Mouse (Mus musculus): Measurements from ENCODE around the gene Olfr15. TPM values are rescaled to one million over a fixed set of nuclear protein-coding genes. Genes with fewer than 3 reads are reported as not detected.
"Not testable (repeated sequence)": the region's sequence is repeated elsewhere in the genome, so short reads cannot be mapped to it uniquely, and the experiment has no call there.

Gene Olfr15
- not detected in 2 replicates for polyA plus RNA-seq (2016; fragmentation: Nextera tagmentation; extraction: Ambion mirVana)

- Histone ChIP-seq H3K4me1 (no peaks in the 10 kb centered on the region), H3K27ac (replicated peaks) (no peak within 1 kb of the TSS), H3K9me3 (no peaks in the 10 kb centered on the region), H3K9ac (replicated peaks) (no peak within 1 kb of the TSS), H3K36me3 (no peaks in the 10 kb centered on the region), H3K4me2 (replicated peaks) (no peak within 1 kb of the TSS), H3K27me3 (no peaks in the 10 kb centered on the region), H3K4me3 (no peak within 1 kb of the TSS)
- no peak for ATAC-seq (ENCODE audit: low FRiP score, low read depth)
Measured at GRCm38 (mm10) chr16:3830588-3831109, at the start of gene Olfr15. Gene Olfr15, plus strand, starts transcription at chr16:3830878.

GRCm38 (mm10) chr16:3781237-3781636 lies 49.4 kb upstream of the Olfr15 start:
- Histone ChIP-seq H3K36me3 (no peaks in the 10 kb centered on the region), H3K4me2 (replicated peaks) (no peak overlapping the region), H3K9ac (replicated peaks) (no peak overlapping the region), H3K4me1 (no peaks in the 10 kb centered on the region), H3K9me3 (no peaks in the 10 kb centered on the region), H3K27ac (replicated peaks) (no peak overlapping the region), H3K27me3 (no peaks in the 10 kb centered on the region), H3K4me3 (no peak overlapping the region)
- no peak for ATAC-seq (ENCODE audit: low FRiP score, low read depth)

DNA sequence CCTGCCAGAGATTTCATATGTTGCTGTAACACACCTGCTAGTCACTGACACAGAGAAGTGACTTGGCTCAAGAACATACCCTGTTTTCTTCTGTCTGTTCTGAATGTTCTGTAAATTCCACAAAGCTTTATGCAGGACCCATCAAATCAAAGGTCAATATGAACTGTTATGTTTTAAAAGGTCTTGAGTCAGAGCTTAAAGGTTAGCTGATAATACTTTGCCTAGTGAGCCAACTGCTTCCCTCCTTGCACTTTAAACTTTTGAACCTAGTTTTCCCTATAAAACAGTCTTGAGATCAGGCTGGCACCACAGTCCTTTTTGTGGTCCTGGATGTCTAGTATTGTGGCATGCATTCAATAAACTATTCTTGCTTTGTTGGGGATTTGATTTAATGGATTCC lies 42.3 kb upstream of the Olfr15 start:
- no peaks in the 10 kb centered on the region for H3K4me1 ChIP-seq
- no peak overlapping the region for H3K4me3 ChIP-seq
- no peak for ATAC-seq (ENCODE audit: low FRiP score, low read depth)
- no peak overlapping the region for H3K27ac ChIP-seq (replicated peaks)
- H3K27me3 ChIP-seq, result no peaks in the 10 kb centered on the region
- H3K4me2 ChIP-seq (replicated peaks), result no peak overlapping the region
- H3K9me3 ChIP-seq, result no peaks in the 10 kb centered on the region
- no peaks in the 10 kb centered on the region for H3K36me3 ChIP-seq
- H3K9ac ChIP-seq (replicated peaks), result no peak overlapping the region

DNA sequence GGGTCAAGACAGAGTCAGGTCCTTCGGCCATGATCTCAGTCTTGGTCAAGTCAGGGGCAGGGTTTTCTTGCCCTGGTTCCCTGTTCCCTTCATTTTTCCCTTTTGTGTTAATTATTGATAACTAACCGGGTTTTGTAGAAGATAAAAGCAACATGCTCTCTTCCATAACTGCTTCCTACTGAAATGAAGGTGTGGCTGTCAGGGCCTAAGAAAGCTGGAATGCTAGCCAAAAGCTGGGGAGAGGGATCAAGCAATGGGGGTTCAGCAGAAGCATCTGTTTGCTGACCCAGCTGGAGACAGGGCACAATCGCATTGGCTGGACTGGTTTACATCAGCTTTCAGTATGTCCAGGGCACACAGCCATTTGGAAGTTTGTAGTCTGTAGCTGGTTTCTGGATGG lies 22.5 kb upstream of the Olfr15 start:
- H3K4me2 ChIP-seq (replicated peaks), result no peak overlapping the region
- no peak overlapping the region for H3K4me3 ChIP-seq
- no peak for ATAC-seq (ENCODE audit: low FRiP score, low read depth)
- H3K27me3 ChIP-seq, result no peaks in the 10 kb centered on the region
- H3K9ac ChIP-seq (replicated peaks), result no peak overlapping the region
- H3K9me3 ChIP-seq, result 0 out of 2 replicates have a peak, but pooled peaks cover 9% of the 10 kb centered on the region
- H3K36me3 ChIP-seq, result no peaks in the 10 kb centered on the region
- H3K27ac ChIP-seq (replicated peaks), result no peak overlapping the region
- no peaks in the 10 kb centered on the region for H3K4me1 ChIP-seq
- WGBS, result 83% methylated on average over 3 of the region's 3 CpGs

GRCm38 (mm10) chr16:3814667-3815066 lies 16.0 kb upstream of the Olfr15 start:
- not testable (repeated sequence) for H3K4me2 ChIP-seq (replicated peaks); H3K36me3 ChIP-seq; H3K27me3 ChIP-seq; H3K9ac ChIP-seq (replicated peaks); H3K27ac ChIP-seq (replicated peaks); H3K4me1 ChIP-seq; H3K9me3 ChIP-seq; ATAC-seq (ENCODE audit: low FRiP score, low read depth); H3K4me3 ChIP-seq
- 85% methylated on average over 6 of the region's 6 CpGs for WGBS

DNA sequence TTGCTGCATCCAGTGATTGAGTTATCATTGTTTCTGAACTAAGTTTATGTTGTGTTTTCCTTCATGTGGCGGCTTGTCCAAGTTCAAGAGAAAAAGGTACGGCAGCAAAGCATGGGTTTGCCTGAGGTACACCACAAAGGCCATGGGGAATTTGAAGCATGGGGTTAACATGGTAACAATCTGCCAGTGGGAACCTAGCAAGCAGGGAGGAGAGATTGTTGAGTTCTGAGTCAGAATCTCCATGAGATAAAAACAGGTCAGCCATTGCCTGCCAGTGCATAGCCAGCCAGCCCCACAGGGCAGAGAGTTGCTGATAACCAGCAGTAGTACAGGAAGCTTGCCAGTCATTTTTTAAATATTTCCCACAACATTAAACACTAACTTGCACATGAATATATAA lies 10.5 kb upstream of the Olfr15 start:
- Histone ChIP-seq H3K9ac (replicated peaks) (no peak overlapping the region), H3K4me1 (no peaks in the 10 kb centered on the region), H3K36me3 (no peaks in the 10 kb centered on the region), H3K4me3 (no peak overlapping the region), H3K9me3 (no peaks in the 10 kb centered on the region), H3K4me2 (replicated peaks) (no peak overlapping the region), H3K27me3 (no peaks in the 10 kb centered on the region), H3K27ac (replicated peaks) (no peak overlapping the region)
- 84% methylated on average over 2 of the region's 2 CpGs for WGBS
- no peak for ATAC-seq (ENCODE audit: low FRiP score, low read depth)

- no peaks in the 10 kb centered on the region for H3K36me3 ChIP-seq
- H3K27me3 ChIP-seq, result no peaks in the 10 kb centered on the region
- H3K4me2 ChIP-seq (replicated peaks), result no peak overlapping the region
- no peak overlapping the region for H3K9ac ChIP-seq (replicated peaks)
- H3K4me3 ChIP-seq, result no peak overlapping the region
- 60% methylated on average over 3 of the region's 3 CpGs for WGBS
- H3K4me1 ChIP-seq, result no peaks in the 10 kb centered on the region
- no peak overlapping the region for H3K27ac ChIP-seq (replicated peaks)
- H3K9me3 ChIP-seq, result no peaks in the 10 kb centered on the region
- ATAC-seq (ENCODE audit: low FRiP score, low read depth), result no peak
Measured at GRCm38 (mm10) chr16:3828021-3828420, 2.7 kb upstream of the Olfr15 start.

- H3K9ac ChIP-seq (replicated peaks), result no peak overlapping the region
- WGBS, result 91% methylated on average over 2 of the region's 2 CpGs
- no peak for ATAC-seq (ENCODE audit: low FRiP score, low read depth)
- no peak overlapping the region for H3K4me3 ChIP-seq
- H3K36me3 ChIP-seq, result no peaks in the 10 kb centered on the region
- H3K27me3 ChIP-seq, result no peaks in the 10 kb centered on the region
- H3K4me2 ChIP-seq (replicated peaks), result no peak overlapping the region
- H3K9me3 ChIP-seq, result no peaks in the 10 kb centered on the region
- no peaks in the 10 kb centered on the region for H3K4me1 ChIP-seq
- H3K27ac ChIP-seq (replicated peaks), result no peak overlapping the region
Measured at GRCm38 (mm10) chr16:3829727-3830126, 951 bp upstream of the Olfr15 start.

GRCm38 (mm10) chr16:3835461-3835860 lies 4.8 kb downstream of the Olfr15 start:
- Histone ChIP-seq H3K4me1 (no peaks in the 10 kb centered on the region), H3K9me3 (no peaks in the 10 kb centered on the region), H3K4me2 (replicated peaks) (no peak overlapping the region), H3K27ac (replicated peaks) (no peak overlapping the region), H3K4me3 (no peak overlapping the region), H3K27me3 (no peaks in the 10 kb centered on the region), H3K9ac (replicated peaks) (no peak overlapping the region), H3K36me3 (no peaks in the 10 kb centered on the region)
- no peak for ATAC-seq (ENCODE audit: low FRiP score, low read depth)
- 79% methylated on average over 2 of the region's 2 CpGs for WGBS

DNA sequence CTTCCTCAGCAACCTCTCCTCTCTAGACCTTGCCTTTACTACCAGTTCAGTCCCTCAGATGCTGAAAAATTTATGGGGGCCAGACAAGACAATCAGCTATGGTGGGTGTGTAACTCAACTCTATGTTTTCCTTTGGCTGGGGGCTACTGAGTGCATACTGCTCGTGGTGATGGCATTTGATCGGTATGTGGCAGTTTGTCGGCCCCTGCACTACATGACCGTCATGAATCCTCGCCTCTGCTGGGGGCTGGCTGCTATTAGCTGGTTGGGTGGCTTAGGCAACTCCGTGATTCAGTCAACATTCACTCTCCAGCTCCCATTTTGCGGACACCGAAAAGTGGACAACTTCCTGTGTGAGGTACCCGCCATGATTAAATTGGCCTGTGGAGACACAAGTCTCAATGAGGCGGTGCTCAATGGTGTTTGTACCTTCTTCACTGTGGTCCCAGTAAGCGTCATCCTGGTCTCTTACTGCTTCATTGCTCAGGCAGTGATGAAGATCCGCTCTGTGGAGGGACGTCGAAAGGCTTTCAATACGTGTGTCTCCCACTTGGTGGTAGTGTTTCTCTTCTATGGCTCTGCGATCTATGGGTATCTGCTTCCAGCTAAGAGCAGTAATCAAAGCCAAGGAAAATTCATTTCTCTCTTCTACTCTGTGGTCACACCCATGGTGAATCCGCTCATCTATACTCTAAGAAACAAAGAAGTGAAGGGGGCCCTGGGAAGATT lies 8.6 kb downstream of the Olfr15 start:
- no peaks in the 10 kb centered on the region for H3K4me1 ChIP-seq
- no peak overlapping the region for H3K9ac ChIP-seq (replicated peaks)
- no peak overlapping the region for H3K4me2 ChIP-seq (replicated peaks)
- H3K27me3 ChIP-seq, result no peaks in the 10 kb centered on the region
- no peaks in the 10 kb centered on the region for H3K9me3 ChIP-seq
- WGBS, result 64% methylated on average over 17 of the region's 17 CpGs
- ATAC-seq (ENCODE audit: low FRiP score, low read depth), result no peak
- H3K36me3 ChIP-seq, result no peaks in the 10 kb centered on the region
- no peak overlapping the region for H3K27ac ChIP-seq (replicated peaks)
- no peak overlapping the region for H3K4me3 ChIP-seq

DNA sequence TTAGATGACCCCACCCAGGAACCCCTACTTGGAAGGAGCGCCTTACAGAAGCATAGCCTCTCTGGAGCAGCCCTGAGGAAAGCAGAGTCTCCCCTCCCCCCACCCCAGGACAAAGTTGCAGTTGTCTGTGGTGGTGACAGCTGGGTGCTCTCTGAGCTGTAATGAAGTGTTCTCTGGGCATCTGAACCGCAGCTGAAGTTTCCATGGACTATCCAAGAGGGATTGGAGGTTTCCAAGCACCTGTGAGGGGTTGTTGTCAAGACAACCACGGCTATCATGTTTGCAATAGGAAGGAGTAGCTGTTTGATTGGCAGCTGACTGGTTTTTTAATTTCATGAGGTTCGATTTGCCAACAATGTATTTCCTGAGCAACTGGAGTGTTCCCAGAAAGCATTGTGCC lies 12.3 kb downstream of the Olfr15 start:
- Histone ChIP-seq H3K27ac (replicated peaks) (no peak overlapping the region), H3K9ac (replicated peaks) (no peak overlapping the region), H3K4me1 (peaks cover 4% of the 10 kb centered on the region; the same call in 1 of the 2 replicates), H3K9me3 (no peaks in the 10 kb centered on the region), H3K27me3 (no peaks in the 10 kb centered on the region), H3K36me3 (no peaks in the 10 kb centered on the region), H3K4me2 (replicated peaks) (no peak overlapping the region), H3K4me3 (no peak overlapping the region)
- no peak for ATAC-seq (ENCODE audit: low FRiP score, low read depth)
- WGBS, result 36% methylated on average over 4 of the region's 4 CpGs

DNA sequence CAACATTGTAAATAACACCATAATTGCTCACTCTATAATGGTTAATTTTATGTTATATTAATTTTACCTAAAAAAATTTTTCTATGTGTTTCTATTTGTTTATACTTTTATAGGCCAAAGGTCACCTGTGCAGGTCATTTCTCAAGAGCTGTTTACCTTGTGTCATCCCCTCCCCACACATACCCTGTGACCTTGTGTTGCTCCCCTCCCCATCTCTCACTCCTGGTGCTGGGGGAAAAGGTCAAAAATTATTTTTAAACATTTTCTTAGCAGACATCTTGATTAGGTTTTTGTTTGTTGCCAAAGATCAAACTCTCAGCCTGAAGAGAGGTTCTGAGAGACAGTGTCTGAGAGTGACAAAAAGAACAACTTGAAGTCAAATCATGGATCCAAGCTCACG lies 13.1 kb downstream of the Olfr15 start:
- Histone ChIP-seq H3K4me3 (no peak overlapping the region), H3K36me3 (no peaks in the 10 kb centered on the region), H3K9ac (replicated peaks) (no peak overlapping the region), H3K9me3 (no peaks in the 10 kb centered on the region), H3K4me2 (replicated peaks) (no peak overlapping the region), H3K27ac (replicated peaks) (no peak overlapping the region), H3K4me1 (peaks cover 4% of the 10 kb centered on the region; the same call in 1 of the 2 replicates), H3K27me3 (no peaks in the 10 kb centered on the region)
- ATAC-seq (ENCODE audit: low FRiP score, low read depth), result no peak
- 50% methylated on average over 1 of the region's 1 CpGs for WGBS
